Comparison of ENCODE assay signal across 10 mouse cellular contexts in genomic region chr8:13644932-13645676, GRCm38 (mm10). TPM values are rescaled to one million over a fixed set of nuclear protein-coding genes. Genes with fewer than 3 reads are reported as not detected.
DNase-seq lines count a peak whose midpoint lies in the region; ATAC-seq and TF ChIP-seq lines count a peak whose summit lies in the region.
"Had no signal": no experiment of that assay in that cellular context is flagged by ENCODE, and none has a peak within 500 bp of the region (broad histone marks: within the 10 kb centered on the region; RNA-seq: fewer than 3 reads in every experiment).

No protein-coding gene starts in this region.

- no peak for TF ChIP-seq POLR2A in bone marrow macrophage, adult 2 months (IDR thresholded peaks at IDR 0.05; ENCODE audit: borderline replicate concordance, low read depth, low read length)

- no peak overlapping the region for H3K9ac ChIP-seq in heart, embryonic 11.5 days (ENCODE audit: low read depth, low read length)
- H3K9ac ChIP-seq: limb, embryonic 12.5 days had no signal

- peaks cover 72% of the 10 kb centered on the region for H3K4me1 ChIP-seq in bone marrow macrophage, adult 2 months (ENCODE audit: control insufficient read depth, insufficient read depth, low read length)
- peaks cover 43% of the 10 kb centered on the region for H3K4me1 ChIP-seq in heart, embryonic 11.5 days (ENCODE audit: control insufficient read depth, insufficient read depth, low read length)

- H3K4me3 ChIP-seq in bone marrow macrophage, adult 2 months (ENCODE audit: insufficient read depth, low read length) = no peak overlapping the region
- H3K4me3 ChIP-seq in heart, embryonic 11.5 days (ENCODE audit: low read depth, low read length) = no peak overlapping the region
- H3K4me3 ChIP-seq: erythroblast, embryonic 14.5 days; limb, embryonic 12.5 days had no signal

- 37% methylated on average over 6 of the region's 6 CpGs for WGBS in heart, embryonic 11.5 days (ENCODE audit: insufficient replicate concordance)

- no peaks in the 10 kb centered on the region for H3K27me3 ChIP-seq in heart, embryonic 11.5 days (ENCODE audit: control insufficient read depth, insufficient read depth, low read length)
- H3K27me3 ChIP-seq: limb, embryonic 12.5 days had no signal

- intact Hi-C loops in heart, postnatal 25 days (cut with DNase I) = no loop called here

- H3K27ac ChIP-seq in bone marrow macrophage, adult 2 months (ENCODE audit: insufficient read depth, low read depth, low read length) = peak overlapping the region; percentile 78
- H3K27ac ChIP-seq in heart, embryonic 11.5 days (ENCODE audit: low read depth, low read length) = peak overlapping the region; percentile 87

- no peak overlapping the region for H3K4me2 ChIP-seq in heart, embryonic 11.5 days

- DNase-seq in heart, adult 11 months = peak; percentile 98
- DNase-seq in heart, postnatal 25 days (ENCODE audit: low spot score) = no peak
- peak; percentile 74 for DNase-seq in lung, postnatal 36 days
- no peak for DNase-seq in c-Kit-positive CD71-positive TER-119-positive erythroid progenitor cells, embryonic 14.5 days (ENCODE audit: low spot score)
- DNase-seq in ovary, postnatal 14 days (ENCODE audit: low spot score) = no peak
- no peak for DNase-seq in MN1 (ENCODE audit: low spot score)

- ATAC-seq in heart, embryonic 11.5 days (replicated peaks; ENCODE audit: insufficient number of reproducible peaks, low FRiP score, low TSS enrichment) = no peak

- no peaks in the 10 kb centered on the region for H3K36me3 ChIP-seq in heart, embryonic 11.5 days (ENCODE audit: control insufficient read depth, insufficient read depth, low read length)
- H3K36me3 ChIP-seq: limb, embryonic 12.5 days had no signal

- TF ChIP-seq CTCF in bone marrow macrophage, adult 2 months (IDR thresholded peaks at IDR 0.05; ENCODE audit: low read depth, low read length) = 0 out of 2 replicates have a peak, but pooled peaks have one; percentile 7

- H3K9me3 ChIP-seq in heart, embryonic 11.5 days (replicated peaks; ENCODE audit: control insufficient read depth, low read length) = no peaks in the 10 kb centered on the region
- H3K9me3 ChIP-seq: limb, embryonic 12.5 days had no signal

RNA-seq across cellular contexts. Expression of gene Rasa3, which starts 32.3 kb away (rescaled TPM):
- total RNA-seq in heart, postnatal 25 days (2021) = 10 to 100 TPM; 14.8 to 19.8 TPM
- 69.3 and 83.2 TPM in 2 replicates for polyA plus RNA-seq in bone marrow macrophage, adult 2 months (2012; ENCODE audit: insufficient read depth, insufficient read length, missing spikeins)
- polyA plus RNA-seq in heart, embryonic 11.5 days (2014; fragmentation: Nextera tagmentation; extraction: Ambion mirVana) = 26.3 and 36.3 TPM in 2 replicates

Comparison
In these comparisons a context has a peak if more than half of its experiments do, and no peak if none do; other contexts are left out.
1. DNase-seq: peak in heart, adult 11 months (single experiment) and lung, postnatal 36 days (single experiment); none in heart, postnatal 25 days (single experiment), c-Kit-positive CD71-positive TER-119-positive erythroid progenitor cells, embryonic 14.5 days (single experiment), ovary, postnatal 14 days (single experiment) and MN1 (single experiment).